Mouse (Mus musculus): Measurements from ENCODE around the gene Gm36210. TPM values are rescaled to one million over a fixed set of nuclear protein-coding genes. Genes with fewer than 3 reads are reported as not detected.

Gene Gm36210
- total and polyA plus RNA-seq, 3 experiments: 0.15 to 0.97 TPM; not detected in 1

DNA sequence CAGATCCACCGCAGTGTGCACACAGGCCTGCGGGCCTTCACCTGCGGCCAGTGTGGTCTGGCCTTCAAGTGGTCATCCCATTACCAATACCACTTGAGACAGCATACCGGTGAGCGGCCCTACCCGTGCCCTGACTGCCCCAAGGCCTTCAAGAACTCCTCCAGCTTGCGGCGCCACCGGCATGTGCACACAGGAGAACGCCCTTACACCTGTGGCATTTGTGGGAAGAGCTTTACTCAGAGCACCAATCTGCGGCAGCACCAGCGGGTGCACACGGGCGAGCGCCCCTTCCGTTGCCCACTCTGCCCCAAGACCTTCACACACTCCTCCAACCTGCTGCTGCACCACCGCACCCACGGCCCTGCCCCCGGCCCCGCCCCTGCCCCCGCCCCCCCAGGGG, 12.8 kb upstream of the Gm36210 start:
- Histone ChIP-seq H3K27me3 (ENCODE audit: control insufficient read depth in 1 of 2, insufficient read depth in 2 of 2, low read length in 2 of 2) (no peaks in the 10 kb centered on the region), H3K79me2 (ENCODE audit: control insufficient read depth, insufficient read depth, low read length, poor library complexity) (peaks cover 6% of the 10 kb centered on the region), H3K27ac (ENCODE audit: control insufficient read depth, low read depth, low read length) (no peak overlapping the region), H3K9ac (ENCODE audit: control insufficient read depth, low read depth, low read length, poor library complexity, severe bottlenecking) (no peak overlapping the region), H3K4me1 (ENCODE audit: control insufficient read depth in 1 of 2, insufficient read depth in 2 of 2, low read length in 2 of 2) (0 out of 4 replicates have a peak, but pooled peaks cover 0 to 3% of the 10 kb centered on the region in 2 experiments), H3K36me3 (ENCODE audit: control insufficient read depth in 1 of 2, insufficient read depth in 2 of 2, low read length in 2 of 2) (peaks cover 0 to 4% of the 10 kb centered on the region in 2 experiments; a peak in 2 of 4 replicates), H3K4me3 (ENCODE audit: control insufficient read depth in 1 of 2, insufficient read depth in 1 of 2, low read depth in 2 of 2, low read length in 2 of 2) (no peak overlapping the region), H3K9me3 (replicated peaks; ENCODE audit: insufficient read depth, low read length) (no peaks in the 10 kb centered on the region)
- DNase-seq (ENCODE audit: low read depth, low spot score): no peak
- TF ChIP-seq NELFE (IDR thresholded peaks at IDR 0.05; ENCODE audit: low read depth, low read length): no peak
- no peak for TF ChIP-seq SMC3 (IDR thresholded peaks at IDR 0.05; ENCODE audit: low read depth, low read length)
- no peak for TF ChIP-seq EP300 (IDR thresholded peaks at IDR 0.05; ENCODE audit: low read depth in 1 of 2, low read length in 2 of 2)
- TF ChIP-seq HCFC1 (IDR thresholded peaks at IDR 0.05; ENCODE audit: low read depth, low read length): no peak
- TF ChIP-seq USF2 (IDR thresholded peaks at IDR 0.05; ENCODE audit: borderline replicate concordance in 1 of 2, insufficient read depth in 1 of 2, low read depth in 1 of 2, low read length in 2 of 2): no peak
- no peak for TF ChIP-seq POLR2AphosphoS5 (IDR thresholded peaks at IDR 0.05; ENCODE audit: borderline replicate concordance, low read depth, low read length)
- TF ChIP-seq ZC3H11A (IDR thresholded peaks at IDR 0.05; ENCODE audit: low read depth, low read length): no peak
- no peak for TF ChIP-seq SIN3A (IDR thresholded peaks at IDR 0.05; ENCODE audit: low read length)
- no peak for TF ChIP-seq USF1 (IDR thresholded peaks at IDR 0.05; ENCODE audit: low read depth, low read length)
- no peak for TF ChIP-seq KAT2A (conservative IDR thresholded peaks at IDR 0.05; ENCODE audit: low read depth, low read length)
- TF ChIP-seq ZKSCAN1 (IDR thresholded peaks at IDR 0.05; ENCODE audit: low read depth, low read length): no peak
- no peak for TF ChIP-seq MAX (IDR thresholded peaks at IDR 0.05; ENCODE audit: low read length)
- TF ChIP-seq MYC (IDR thresholded peaks at IDR 0.05; ENCODE audit: low read depth, low read length): no peak
- TF ChIP-seq BHLHE40 (IDR thresholded peaks at IDR 0.05; ENCODE audit: borderline replicate concordance, low read depth, low read length): no peak
- TF ChIP-seq GATA1 (IDR thresholded peaks at IDR 0.05; ENCODE audit: low read depth, low read length): no peak

DNA sequence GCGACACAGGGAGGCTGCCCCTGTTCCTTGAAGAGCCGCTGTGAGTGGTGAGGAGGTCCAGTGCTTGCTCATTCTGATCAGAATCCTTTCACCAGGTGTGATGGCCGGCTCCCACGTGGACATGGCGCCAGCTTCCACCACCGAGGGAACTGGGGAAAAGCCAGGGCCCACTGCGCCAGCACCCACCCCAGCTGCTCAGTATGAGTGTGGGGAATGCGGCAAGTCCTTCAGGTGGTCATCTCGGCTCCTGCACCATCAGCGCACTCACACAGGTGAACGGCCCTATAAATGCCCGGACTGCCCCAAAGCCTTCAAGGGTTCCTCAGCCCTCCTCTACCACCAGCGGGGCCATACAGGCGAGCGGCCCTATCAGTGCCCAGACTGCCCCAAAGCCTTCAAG, 12.4 kb upstream of the Gm36210 start:
- peaks cover 6% of the 10 kb centered on the region for H3K79me2 ChIP-seq (ENCODE audit: control insufficient read depth, insufficient read depth, low read length, poor library complexity)
- H3K4me1 ChIP-seq (ENCODE audit: control insufficient read depth in 1 of 2, insufficient read depth in 2 of 2, low read length in 2 of 2): 0 out of 4 replicates have a peak, but pooled peaks cover 0 to 5% of the 10 kb centered on the region in 2 experiments
- no peaks in the 10 kb centered on the region for H3K27me3 ChIP-seq (ENCODE audit: control insufficient read depth in 1 of 2, insufficient read depth in 2 of 2, low read length in 2 of 2)
- TF ChIP-seq MYC (IDR thresholded peaks at IDR 0.05; ENCODE audit: low read depth, low read length) (no peak), MEF2A (IDR thresholded peaks at IDR 0.05; ENCODE audit: extremely low read depth, insufficient replicate concordance, low read depth, low read length, poor library complexity, severe bottlenecking) (no peak), TAL1 (IDR thresholded peaks at IDR 0.05; ENCODE audit: low read length) (no peak), GATA1 (IDR thresholded peaks at IDR 0.05; ENCODE audit: low read depth, low read length) (no peak)
- no peaks in the 10 kb centered on the region for H3K9me3 ChIP-seq (replicated peaks; ENCODE audit: insufficient read depth, low read length)
- H3K9ac ChIP-seq (ENCODE audit: control insufficient read depth, low read depth, low read length, poor library complexity, severe bottlenecking): no peak overlapping the region
- no peak overlapping the region for H3K4me3 ChIP-seq (ENCODE audit: control insufficient read depth in 1 of 2, insufficient read depth in 1 of 2, low read depth in 2 of 2, low read length in 2 of 2)
- no peak for DNase-seq (ENCODE audit: low read depth, low spot score)
- H3K27ac ChIP-seq (ENCODE audit: control insufficient read depth, low read depth, low read length): no peak overlapping the region
- peaks cover 0 to 4% of the 10 kb centered on the region in 2 experiments; a peak in 2 of 4 replicates for H3K36me3 ChIP-seq (ENCODE audit: control insufficient read depth in 1 of 2, insufficient read depth in 2 of 2, low read length in 2 of 2)

All from MEL (cell line).